Mouse (Mus musculus): ENCODE measurements around the gene Clcn2. TPM values are rescaled to one million over a fixed set of nuclear protein-coding genes. Genes with fewer than 3 reads are reported as not detected.

The Clcn2 gene
- total RNA-seq (2017), result 1.9 and 7.3 TPM in 2 replicates

DNA sequence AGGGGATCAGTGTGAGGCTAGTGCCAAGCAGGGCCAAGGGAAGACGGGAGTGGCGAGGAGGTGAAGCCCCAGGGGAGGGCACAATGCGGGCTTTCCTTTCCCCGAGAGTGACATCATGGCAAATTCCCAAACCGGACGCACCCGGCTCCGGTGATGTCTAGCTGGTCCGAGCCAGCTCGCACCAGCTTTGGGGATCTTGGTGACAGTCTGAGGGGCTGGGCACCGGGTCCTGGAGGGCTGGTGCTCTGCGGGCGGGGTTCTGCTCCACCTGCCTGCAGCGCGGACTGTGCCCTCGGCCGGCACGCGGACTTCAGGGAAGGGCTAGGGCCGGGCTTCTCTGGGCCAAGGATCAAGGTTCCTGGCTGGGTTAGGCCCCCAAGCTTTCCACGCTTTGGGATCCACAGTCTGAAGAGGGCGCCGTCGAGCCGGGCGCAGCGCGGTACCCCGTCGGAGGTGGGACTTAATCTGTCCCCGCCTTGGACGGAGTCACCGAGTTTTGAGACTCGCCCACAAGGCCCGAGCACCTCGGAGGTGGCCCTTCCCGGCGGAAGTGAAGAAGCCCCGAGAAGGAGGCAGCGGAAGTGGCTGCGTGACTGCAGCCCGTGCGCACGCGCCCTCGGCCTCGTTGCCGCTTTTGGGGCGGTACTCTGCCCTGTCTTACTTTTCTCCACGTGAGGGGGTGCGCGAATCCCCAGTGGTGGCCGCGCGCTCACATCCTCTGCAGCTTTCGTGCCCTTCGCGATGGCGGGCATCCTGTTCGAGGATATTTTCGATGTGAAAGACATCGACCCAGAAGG, at the start of gene Clcn2, which contains the start of gene Polr2h:
Gene Clcn2 (minus strand): TSS at position 566 of the 797 bp plus-strand sequence.
Gene Polr2h (plus strand): TSS at position 485 of the 797 bp plus-strand sequence.
- peak; percentile 90 for ATAC-seq (replicated peaks; ENCODE audit: low read depth, poor library complexity, severe bottlenecking)

DNA sequence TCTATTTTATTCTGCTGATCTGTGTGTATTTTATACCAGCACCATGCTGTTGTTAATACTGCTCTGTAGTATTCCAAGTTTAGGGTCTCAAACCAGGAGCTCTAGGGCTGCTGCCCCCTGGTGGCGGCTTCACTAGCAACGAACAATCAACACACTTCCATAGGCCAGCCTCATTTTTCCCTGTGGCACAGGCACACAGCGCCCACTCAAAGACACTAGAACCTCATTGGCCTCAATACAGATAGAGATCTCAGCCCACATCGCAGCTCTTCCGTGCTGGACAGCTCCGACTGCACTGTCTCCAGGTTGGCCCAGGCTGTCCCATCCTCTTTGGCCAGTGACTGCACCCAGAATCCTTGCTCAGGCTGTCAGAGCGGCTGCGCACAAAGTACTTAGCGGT, 47.7 kb upstream of the Clcn2 start:
- peak; percentile 58; the same call in 1 of the 2 replicates for ATAC-seq (replicated peaks; ENCODE audit: low read depth, poor library complexity, severe bottlenecking)

DNA sequence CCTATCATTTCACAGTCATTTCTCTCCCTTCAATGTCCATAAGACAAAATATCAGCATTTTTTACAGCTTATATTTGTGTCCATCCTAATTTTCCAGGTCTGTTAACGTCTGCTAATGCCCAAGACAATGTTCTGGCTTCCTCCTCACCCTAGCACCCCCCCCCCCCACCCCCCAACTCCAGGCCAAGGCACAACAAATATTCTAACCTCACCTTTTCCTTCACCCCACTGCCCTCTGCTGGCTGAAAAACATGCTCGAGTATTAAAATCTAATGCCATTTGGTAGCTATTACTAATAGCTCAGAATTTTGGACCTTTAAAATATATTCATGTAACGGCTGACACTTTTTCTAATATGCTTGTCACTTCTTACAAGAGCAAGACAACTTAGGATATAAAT, 44.1 kb upstream of the Clcn2 start:
- ATAC-seq (replicated peaks; ENCODE audit: low read depth, poor library complexity, severe bottlenecking), result 0 out of 2 replicates have a peak, but pooled peaks have one; percentile 50

DNA sequence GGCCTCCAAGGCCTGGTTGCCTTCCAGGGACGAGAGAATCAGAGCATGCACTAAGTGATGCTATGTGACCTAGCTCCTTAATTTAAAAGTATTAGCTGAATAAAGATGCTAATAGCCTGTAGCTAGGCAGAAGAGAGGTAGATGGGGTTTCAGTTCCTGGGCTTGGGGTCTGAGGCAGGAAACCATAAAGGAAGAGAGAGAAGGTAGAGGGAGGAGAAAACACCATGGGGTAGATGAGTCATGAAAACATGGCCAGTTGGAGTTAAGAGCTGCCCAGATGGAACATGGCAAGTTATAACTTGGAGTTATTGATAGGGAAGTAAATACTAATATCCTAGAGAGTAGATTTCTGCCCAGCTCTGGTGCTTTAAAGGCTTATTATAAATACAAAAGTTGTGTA, 39.8 kb upstream of the Clcn2 start:
- ATAC-seq (replicated peaks; ENCODE audit: low read depth, poor library complexity, severe bottlenecking), result peak; percentile 40; the same call in 1 of the 2 replicates

DNA sequence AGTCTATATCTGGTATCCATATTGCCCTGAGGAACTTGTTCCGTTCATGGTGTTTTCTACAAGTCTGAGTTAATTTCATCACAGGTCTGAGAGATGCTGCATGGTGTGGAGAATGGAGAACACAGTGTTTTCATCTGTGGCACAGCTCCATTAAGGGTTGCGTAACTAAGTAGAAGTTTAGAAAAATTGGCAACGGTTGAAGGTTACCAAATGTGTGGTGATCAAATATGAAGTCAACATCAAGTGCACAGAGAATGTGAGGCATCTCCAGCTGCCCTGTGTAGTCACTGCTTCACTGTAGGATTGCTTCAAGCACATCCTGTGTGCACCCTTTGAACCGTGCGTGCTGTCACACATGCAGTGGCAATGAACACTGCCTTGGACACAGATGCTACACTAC, 38.5 kb upstream of the Clcn2 start:
- peak; percentile 82 for ATAC-seq (replicated peaks; ENCODE audit: low read depth, poor library complexity, severe bottlenecking)

DNA sequence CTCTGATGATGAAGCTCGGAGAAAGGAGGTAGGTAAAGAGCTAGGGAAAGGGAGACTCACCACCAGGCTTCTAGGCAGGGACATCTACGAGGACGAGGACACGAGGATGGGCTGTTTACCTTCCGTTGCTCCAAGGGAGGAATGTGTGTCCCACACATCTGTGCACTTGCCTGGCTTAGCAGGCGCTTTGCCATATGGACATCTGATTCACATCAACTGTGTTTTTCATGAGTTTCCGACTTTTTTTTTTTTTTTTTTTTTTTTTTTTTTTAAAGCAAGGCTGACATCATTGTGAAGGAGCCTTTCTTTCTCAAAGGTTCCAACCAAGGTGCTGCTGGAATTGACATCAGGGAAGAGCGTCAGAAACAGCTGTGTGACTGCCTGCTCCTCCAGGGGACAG, 33.0 kb upstream of the Clcn2 start:
- no peak for ATAC-seq (replicated peaks; ENCODE audit: low read depth, poor library complexity, severe bottlenecking)

DNA sequence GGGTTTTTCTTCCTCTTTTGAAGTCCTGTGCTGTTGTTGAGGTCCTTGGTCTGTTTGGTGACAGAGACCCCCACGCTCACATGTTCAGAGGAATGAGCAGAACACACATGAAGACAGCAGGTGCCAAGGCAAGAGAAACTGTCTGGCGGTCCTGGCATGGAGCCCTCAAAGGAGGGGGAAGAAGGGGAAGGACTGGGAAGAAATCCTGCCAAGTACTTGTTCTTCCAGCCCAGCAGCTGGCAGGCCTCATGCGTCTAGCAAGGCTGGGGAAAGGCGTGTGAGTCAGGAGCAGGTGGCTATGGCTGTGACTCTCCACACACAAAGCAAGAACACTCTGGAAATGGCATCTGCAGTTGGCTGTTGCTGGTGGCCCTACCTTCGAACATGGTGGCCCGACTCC, 29.1 kb upstream of the Clcn2 start:
- 0 out of 2 replicates have a peak, but pooled peaks have one; percentile 8 for ATAC-seq (replicated peaks; ENCODE audit: low read depth, poor library complexity, severe bottlenecking)

DNA sequence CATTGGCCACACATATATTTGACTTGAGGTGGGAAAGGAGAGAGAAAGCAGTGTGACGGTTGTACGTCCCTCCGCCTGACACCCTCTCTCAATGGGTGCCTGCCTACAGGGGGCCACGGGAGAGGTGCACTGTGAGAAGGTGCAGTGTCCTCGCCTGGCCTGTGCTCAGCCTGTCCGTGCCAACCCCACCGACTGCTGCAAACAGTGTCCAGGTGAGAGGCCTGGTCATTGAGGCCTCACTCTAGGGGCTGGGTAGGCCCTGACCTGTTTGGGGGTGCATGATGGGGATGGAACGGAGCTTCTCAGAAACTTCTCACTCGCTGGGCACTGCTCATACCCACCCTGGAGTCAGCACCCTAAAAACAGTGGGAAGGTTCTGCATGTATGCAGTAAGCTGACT, 22.3 kb upstream of the Clcn2 start:
- ATAC-seq (replicated peaks; ENCODE audit: low read depth, poor library complexity, severe bottlenecking), result no peak

DNA sequence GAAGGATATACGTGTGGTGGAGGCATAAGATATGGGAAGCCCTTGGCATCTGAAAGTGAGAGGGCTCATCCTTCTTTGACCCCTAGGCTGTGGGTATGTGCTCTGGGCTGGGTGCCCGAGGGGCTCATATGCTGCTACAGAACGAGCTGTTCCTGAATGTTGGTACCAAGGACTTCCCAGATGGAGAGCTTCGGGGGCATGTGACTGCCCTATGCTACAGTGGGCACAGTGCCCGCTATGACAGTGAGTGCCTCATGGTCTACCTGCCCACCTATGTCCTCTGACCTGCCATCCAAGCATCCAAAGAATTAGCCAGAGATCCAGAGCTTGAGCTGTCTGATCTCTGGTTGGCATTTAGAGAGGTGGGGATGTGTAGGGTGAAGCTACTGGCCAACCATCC, 19.3 kb upstream of the Clcn2 start:
- ATAC-seq (replicated peaks; ENCODE audit: low read depth, poor library complexity, severe bottlenecking), result no peak

DNA sequence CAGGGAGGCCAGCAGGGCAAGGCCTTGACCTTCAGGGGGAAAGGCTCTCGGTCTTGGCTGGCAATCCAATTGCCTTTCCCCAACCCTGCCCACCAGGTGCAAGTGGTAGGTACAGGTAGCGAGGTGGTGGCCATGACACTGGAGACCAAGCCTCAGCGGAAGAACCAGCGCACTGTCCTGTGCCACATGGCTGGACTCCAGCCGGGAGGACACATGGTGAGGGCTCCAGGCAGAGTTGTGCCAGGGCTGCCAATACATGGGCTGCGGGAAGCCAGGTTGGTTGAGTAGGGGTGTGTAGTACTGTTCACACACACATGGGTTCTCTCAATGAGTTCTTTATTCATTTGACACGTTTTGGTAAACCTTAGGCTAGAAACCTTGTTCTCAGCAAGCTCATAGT, 18.6 kb upstream of the Clcn2 start:
- no peak for ATAC-seq (replicated peaks; ENCODE audit: low read depth, poor library complexity, severe bottlenecking)

DNA sequence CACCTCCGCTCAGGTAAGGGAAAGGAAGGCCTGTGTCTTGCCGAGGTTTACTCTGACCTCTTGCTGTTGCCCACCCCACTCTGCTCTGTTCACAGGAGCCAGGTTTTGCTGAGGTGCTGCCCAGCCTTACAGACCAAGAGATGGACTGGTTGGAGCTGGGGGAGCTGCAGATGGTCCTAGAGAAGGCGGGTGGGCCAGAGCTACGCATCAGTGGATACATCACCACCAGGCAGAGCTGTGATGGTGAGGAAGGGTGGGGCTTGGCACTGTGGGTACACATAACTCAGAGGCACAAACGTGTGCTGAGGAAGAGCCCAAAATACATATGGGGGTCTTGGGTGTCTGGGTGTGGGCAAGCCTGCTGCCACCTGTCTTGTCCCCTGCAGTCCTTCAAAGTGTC, 18.1 kb upstream of the Clcn2 start:
- no peak for ATAC-seq (replicated peaks; ENCODE audit: low read depth, poor library complexity, severe bottlenecking)

DNA sequence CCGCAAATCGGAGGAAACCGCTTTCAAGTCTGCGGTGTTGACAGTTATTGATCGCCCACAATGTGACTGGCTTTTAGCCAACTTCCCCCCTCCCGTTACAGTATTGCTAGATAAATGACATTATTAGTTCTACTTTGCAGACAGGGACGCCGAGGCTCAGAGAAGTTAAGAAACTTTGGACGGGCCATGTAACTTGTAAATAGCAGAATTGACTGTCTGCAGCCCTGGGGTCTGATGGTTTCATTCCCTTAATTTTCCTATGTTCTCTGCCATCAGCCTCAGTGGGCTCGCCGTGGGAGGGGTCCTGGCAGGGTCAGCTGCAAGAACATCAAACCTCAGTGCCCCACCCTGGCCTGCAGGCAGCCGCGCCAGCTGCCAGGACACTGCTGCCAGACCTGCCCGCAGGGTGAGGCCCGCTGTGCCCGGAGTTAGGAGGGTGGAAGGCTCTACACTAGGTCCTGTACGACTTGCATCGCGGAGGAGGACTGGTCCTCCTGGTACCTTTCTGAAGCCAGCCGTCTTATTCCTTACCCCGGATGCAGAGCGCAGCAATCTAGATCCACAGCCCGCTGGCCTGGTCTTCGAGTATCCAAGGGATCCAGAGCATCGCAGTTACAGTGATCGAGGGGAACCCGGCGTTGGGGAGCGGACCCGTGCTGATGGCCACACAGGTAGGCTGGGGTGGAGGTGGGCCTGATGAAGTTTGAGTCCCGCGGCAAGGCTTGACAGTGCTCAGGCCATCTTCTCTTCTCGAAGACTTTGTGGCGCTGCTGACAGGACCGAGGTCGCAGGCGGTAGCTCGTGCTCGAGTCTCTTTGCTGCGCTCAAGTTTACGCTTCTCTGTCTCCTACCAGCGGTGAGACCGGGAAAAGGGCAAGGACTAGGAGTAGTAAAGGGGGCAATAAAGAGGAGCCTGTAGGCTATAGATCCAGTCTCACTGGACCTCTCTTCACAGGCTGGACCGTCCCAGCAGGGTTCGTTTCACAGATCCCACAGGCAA, 16.5 kb upstream of the Clcn2 start, which contains the start of gene Thpo:
Gene Thpo (minus strand): TSS at position 781 of the 1,000 bp plus-strand sequence.
- ATAC-seq (replicated peaks; ENCODE audit: low read depth, poor library complexity, severe bottlenecking), result no peak

DNA sequence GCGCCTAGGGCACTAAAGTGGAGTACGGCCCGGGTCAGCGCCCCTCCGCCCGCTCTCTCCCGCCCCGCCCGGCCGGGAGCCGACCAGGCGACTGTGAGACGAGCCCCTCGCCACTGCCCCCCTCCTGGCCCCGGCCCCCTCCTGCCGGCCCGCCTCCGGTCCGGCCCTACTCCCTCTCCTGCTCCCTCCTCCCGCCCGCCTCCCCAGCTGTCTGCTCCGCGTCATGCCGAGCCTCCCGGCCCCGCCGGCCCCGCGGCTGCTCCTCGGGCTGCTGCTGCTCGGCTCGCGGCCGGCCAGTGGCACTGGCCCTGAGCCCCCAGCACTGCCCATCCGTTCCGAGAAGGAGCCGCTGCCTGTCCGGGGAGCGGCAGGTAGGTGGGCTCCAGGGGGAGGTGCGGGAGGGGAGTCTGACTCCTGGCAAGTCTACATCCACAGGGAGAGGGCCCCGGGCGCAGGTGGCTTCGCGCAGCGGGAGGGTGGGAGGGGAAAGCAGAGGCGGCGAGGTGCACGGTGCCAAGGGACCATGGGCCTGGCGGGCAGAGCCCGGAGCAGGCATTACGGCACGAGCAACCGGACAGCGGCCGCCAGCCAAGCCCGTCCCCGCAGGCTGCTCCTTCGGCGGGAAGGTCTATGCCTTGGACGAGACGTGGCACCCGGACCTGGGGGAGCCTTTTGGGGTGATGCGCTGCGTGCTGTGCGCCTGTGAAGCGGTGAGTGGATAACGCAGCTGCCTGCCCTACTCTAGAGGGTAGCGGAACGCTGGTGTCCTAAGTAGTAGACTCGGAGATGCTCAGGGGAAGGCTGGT, 15.6 kb upstream of the Clcn2 start, which contains the start of gene Chrd:
Gene Chrd (plus strand): TSS at position 203 of the 806 bp plus-strand sequence.
- peak; percentile 44 for ATAC-seq (replicated peaks; ENCODE audit: low read depth, poor library complexity, severe bottlenecking)

DNA sequence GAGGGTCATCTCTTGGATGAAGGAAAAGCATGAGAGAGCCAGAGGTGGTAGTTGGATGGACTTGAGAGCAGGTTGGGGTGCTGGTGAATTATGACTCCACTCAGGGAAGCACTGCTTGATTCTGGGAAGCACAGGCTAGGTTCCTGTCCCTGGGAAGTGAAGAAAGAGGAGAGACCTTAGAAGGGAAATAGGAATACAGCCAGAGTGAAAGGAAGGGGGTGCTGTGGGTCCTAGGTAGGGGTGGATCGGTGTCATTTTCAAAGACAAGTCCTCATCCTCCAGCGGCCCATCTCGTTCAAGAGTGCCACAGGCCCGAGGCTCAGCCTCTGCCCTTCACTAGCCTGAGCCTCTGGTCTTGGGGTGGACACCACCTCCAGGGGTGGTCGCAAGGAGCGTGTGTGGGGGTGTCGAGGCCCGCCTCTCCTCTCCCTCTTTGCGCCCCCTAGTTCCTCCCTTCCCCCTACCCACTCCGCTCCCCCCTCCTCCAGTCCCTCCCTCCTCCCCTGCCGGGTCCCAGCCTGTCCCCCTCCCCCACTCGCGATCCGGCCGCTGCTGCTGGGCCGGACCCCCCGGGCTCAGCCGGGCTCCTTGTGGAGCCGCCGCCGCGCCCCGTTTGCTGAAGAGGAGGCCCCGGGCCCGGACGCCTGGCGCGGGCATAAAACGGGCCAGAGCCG, 14.8 kb upstream of the Clcn2 start:
- ATAC-seq (replicated peaks; ENCODE audit: low read depth, poor library complexity, severe bottlenecking), result no peak

DNA sequence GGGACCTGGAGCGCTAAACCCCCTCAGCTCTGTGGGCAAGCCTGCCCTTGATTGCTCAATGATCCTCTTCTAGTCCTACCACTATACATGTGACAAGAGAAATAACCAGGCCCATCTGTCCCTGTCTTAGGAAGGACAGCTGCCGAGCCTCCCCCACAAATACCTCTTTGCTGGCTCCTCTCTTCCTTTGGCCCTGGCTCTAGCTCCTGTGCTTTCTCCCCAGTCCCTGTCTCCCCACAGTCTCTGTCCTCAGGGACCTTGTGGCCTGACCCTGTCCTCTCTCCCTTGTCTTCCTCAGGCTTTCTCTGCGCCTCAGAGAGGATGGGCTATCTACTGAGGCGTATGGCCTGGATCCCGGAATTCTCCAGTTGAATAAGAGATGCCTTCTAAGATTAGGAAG, 14.1 kb upstream of the Clcn2 start:
- ATAC-seq (replicated peaks; ENCODE audit: low read depth, poor library complexity, severe bottlenecking), result peak; percentile 31; the same call in 1 of the 2 replicates

DNA sequence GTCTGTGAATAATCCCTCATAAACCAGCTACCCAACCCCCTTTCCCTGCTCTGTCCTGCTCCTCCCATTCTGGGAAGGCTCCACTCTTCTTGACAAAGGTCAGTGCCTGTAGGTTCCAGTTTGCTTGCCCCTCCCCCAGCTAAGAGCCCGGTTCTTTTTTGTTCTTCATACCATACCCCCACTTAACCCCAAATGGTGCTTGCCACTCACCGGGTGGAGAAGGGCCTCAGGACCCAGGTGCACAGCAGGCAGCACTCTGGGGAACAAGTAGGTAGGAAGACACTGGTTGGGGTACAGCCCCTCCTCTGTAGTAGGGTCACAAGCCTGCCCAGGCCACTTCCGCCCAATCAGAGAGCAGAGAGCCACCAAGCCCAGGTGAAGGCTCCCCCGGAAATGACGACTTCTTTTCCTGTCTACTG, 12.8 kb upstream of the Clcn2 start:
- ATAC-seq (replicated peaks; ENCODE audit: low read depth, poor library complexity, severe bottlenecking), result no peak

DNA sequence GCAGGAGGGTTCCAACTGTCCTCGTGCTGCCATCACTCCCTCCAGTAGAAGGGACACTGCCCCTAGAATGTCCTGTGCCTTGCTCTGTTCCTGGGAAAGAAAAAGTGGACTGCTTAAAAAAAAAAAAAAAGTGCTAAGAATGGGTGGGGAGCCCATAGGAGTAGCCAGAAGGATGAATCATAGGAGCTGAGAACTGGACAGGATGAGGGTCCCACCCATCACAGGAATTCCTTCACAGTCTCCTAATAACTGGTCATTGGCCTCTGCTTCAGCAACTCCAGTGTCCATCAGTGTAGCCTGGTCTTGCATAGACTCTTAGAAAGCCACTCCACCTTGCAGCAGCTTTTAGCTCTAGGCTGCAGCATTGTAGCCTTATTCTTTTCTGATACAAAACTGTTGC, 8.8 kb upstream of the Clcn2 start:
- no peak for ATAC-seq (replicated peaks; ENCODE audit: low read depth, poor library complexity, severe bottlenecking)

DNA sequence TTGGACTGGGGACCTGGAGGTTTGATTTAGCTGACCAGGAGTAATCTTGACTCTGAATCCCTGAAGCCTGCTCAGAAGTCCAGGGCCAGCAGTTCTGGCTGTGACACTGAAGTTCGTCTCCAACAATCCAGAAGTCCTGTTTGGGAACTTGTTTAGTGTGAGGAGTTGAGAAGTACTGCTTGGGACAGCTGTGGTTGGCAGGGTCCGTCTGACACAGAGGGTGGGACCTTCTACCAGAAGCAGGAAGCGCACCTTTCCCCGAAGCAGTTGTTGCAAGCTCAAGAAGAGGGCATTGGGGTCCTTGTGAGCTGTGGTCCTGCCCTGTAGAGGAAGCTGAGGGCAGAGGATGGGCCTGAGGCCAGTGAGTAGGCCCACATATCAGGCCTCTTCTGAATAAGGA, 8.2 kb upstream of the Clcn2 start:
- ATAC-seq (replicated peaks; ENCODE audit: low read depth, poor library complexity, severe bottlenecking), result no peak

DNA sequence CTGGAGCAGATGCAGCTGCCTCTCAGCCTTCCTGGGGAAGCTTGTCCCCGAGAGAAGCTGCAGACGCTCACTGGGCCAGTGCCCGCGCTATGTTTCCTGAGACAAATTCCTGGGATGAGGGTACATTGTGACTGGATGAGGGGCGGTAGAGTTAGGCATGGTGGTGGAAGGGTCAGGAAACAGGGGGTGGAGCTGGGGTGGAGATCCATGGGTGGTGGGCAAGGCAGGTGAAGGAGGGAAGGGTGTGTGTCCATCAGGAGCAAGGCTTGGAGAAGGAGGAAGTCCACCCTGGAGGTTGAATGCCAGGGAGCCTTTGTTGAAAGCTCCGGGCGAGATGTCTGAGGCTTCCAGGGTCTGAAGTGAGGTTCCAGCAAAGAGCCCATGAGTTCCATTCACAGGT, 7.8 kb upstream of the Clcn2 start:
- no peak for ATAC-seq (replicated peaks; ENCODE audit: low read depth, poor library complexity, severe bottlenecking)

Measured in common myeloid progenitor, adult 5-6 weeks (primary cell).